Mouse (Mus musculus): Measurements from ENCODE around the gene Bach2. TPM values are rescaled to one million over a fixed set of nuclear protein-coding genes. Genes with fewer than 3 reads are reported as not detected.
A peak's percentile ranks its signal among the peaks of the same experiment; 100 is the strongest.

The Bach2 gene
- total RNA-seq, 1 experiment from 2014 or later: 7.1 TPM

DNA sequence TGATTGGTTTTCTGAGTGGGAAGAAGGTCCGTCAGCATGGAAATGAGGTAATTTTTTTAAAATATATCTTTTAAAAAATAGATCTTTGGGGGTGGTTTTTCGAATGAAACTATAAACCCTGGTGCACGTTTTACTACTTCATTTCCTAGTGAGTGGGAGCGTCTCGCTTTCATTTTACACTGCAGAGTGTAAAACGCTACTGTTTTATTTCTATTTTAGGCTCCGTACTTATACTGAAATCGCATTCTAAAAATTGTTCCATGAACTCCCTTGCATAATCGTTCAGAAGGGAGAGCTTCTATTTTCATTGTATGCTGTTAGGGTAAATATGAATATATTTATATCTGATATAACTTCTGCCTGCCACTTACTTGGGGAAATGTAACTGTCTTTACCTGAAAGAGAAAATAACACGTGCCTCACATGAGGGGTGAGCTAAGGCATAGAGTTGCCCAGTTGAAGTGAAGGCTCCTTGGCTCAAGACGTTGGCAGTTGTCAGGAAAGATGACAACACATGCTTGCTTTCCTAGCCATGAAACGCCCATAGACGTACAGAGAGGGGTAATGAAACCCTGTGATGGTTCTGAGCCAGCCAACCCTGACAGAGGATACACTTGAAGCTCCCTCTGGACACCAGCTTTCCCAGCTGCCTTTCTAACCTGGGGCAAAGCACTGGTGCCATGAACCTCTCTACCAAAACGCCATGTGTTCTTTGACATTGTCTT, 306.4 kb downstream of the Bach2 start:
- no peak for ATAC-seq (replicated peaks; ENCODE audit: insufficient number of reproducible peaks, low FRiP score, low TSS enrichment, poor library complexity, severe bottlenecking)

DNA sequence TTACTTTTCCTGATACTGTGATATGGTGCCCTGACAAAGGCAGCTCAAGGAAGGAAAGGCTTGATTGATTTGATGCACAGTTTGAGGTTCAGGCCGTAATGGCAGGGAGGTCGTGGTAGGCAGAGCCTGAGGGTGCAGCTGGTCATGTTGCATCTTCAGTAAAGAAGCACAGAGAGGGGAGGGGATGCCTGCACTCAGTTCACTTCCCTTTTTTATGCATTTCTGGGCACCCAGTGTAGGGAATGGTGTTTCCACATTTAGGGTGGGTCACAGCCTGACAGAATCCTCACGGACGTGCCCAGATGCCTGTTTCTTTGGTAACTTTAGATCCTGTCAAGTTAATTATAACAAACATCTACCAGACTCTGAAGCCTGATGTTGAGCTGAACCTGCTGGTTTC, 306.9 kb downstream of the Bach2 start:
- no peak; the same call in 1 of the 2 replicates for ATAC-seq (replicated peaks; ENCODE audit: insufficient number of reproducible peaks, low FRiP score, low TSS enrichment, poor library complexity, severe bottlenecking)

- ATAC-seq (replicated peaks; ENCODE audit: insufficient number of reproducible peaks, low FRiP score, low TSS enrichment, poor library complexity, severe bottlenecking): no peak
These were observed 310.5 kb downstream of the Bach2 start for GRCm38 (mm10) chr4:32549150-32549549.

DNA sequence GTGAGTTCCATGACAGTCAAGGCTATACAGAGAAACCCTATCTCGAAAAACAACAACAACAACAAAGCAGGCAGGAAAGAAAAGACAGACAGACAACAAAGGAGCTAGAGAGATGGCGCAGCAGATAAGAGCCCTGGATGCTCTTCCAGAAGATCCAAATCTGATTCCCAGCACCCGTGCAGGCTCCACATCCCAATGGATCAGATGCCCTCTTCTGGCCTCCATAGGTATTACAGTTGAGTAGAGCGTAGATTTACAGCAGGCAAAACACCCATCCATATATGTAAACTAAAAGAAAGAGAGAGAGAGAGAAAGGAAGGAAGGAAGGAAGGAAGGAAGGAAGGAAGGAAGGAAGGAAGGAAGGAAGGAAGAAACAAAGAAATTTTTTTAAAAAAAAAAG, 312.7 kb downstream of the Bach2 start:
- ATAC-seq (replicated peaks; ENCODE audit: insufficient number of reproducible peaks, low FRiP score, low TSS enrichment, poor library complexity, severe bottlenecking): no peak

- ATAC-seq (replicated peaks; ENCODE audit: insufficient number of reproducible peaks, low FRiP score, low TSS enrichment, poor library complexity, severe bottlenecking): no peak
These were observed 316.9 kb downstream of the Bach2 start for GRCm38 (mm10) chr4:32555506-32555905.

DNA sequence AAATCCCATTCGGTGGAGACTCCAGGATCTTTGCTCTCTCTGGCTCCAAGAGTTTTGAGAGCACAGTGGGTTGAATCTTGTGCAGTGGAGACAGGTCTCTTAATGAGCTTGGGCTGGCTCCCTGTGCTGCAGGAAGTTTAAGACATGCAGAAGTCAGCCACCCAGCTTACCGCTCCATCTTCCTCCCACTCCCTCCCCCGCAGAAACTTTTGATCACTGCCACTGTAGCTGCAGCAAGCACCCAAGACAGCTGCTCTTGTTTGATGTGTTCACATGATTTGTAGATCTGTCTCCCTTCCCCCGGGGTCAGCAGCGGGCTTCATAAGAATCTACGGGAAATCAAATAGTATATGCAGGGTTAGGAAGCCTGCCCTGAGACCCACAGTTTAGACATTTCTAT, 321.6 kb downstream of the Bach2 start:
- no peak for ATAC-seq (replicated peaks; ENCODE audit: insufficient number of reproducible peaks, low FRiP score, low TSS enrichment, poor library complexity, severe bottlenecking)

DNA sequence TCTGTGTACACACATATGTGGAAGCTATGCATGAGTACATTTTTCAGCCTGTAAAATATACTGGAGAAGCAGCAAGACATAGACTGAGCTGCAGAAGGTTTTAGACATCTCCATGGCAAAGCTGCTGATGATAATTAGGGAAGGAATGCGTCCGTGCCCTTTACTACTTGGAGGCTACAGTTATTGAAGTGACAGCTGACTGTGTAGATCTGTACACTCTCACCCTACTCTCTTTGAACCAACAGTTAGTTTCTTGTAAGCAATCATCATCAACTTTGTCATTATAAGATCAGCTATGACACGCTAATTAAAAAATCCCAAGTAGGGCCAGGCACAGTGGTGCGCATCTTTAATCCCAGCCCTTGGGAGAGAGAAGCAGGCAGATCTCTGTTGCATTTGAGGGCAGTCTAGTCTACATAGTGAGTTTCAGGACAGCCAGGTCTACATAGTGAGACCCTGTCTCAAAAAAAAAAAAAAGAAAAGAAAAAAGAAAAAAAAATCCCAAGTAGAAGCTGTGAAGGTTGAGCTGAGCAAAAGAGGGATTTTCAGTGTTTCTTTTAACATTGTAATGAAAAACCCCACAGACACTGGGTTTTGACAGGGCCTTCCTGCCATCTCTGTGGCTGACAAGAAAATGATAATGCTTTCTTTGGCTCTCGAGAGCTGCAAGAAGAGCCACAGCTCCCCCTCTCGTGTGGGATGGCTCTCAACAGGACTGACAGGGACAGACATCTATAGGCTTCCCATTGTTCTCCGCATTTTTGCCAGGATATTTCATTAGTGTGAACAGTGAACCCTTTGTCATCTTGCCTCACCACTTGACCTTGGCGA, 322.3 kb downstream of the Bach2 start:
- no peak for ATAC-seq (replicated peaks; ENCODE audit: insufficient number of reproducible peaks, low FRiP score, low TSS enrichment, poor library complexity, severe bottlenecking)

DNA sequence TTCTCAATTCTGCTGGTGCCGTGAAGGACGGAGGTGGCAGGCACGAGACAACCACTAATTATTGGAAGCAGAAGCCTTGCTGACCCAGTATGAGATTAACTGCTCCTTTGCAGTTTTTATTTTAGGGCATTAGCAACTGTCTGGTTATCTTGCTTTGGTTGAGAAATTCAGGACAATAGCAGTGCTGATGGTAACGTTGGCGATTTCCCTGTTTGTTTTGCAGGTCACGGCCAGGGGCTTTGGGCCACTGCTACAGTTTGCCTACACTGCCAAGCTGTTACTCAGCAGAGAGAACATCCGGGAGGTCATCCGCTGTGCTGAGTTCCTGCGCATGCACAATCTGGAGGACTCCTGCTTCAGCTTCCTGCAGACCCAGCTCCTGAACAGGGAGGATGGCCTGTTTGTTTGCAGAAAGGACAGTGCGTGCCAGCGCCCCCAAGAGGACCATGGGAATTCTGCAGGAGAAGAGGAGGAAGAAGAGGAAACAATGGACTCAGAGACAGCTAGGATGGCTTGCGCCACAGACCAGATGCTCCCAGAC, 323.0 kb downstream of the Bach2 start:
- ATAC-seq (replicated peaks; ENCODE audit: insufficient number of reproducible peaks, low FRiP score, low TSS enrichment, poor library complexity, severe bottlenecking): no peak

DNA sequence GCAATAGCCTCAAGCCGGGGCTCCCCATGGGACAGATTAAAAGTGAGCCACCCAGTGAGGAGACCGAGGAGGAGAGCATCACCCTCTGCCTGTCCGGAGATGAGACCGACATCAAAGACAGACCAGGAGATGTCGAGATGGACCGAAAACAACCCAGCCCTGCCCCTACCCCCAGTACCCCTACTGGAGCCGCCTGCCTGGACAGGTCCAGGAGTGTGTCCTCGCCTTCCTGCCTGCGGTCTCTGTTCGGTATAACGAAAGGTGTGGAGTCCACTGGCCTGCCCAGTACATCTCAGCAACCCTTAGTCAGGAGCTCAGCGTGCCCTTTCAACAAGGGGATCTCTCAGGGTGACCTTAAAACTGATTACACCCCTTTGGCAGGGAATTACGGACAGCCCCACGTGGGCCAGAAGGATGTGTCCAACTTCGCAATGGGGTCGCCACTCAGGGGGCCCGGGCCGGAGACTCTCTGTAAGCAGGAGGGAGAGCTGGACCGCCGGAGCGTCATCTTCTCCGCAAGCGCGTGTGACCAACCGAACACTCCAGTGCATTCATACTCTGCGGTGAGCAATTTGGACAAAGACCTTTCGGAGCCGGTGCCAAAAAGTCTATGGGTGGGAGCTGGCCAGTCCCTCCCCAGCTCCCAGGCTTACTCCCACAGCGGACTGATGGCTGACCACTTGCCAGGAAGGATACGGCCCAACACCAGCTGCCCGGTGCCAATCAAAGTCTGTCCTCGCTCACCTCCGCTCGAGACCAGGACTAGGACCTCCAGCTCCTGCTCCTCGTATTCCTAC, 323.9 kb downstream of the Bach2 start:
- no peak for ATAC-seq (replicated peaks; ENCODE audit: insufficient number of reproducible peaks, low FRiP score, low TSS enrichment, poor library complexity, severe bottlenecking)

GRCm38 (mm10) chr4:32564416-32564815, 325.8 kb downstream of the Bach2 start:
- ATAC-seq (replicated peaks; ENCODE audit: insufficient number of reproducible peaks, low FRiP score, low TSS enrichment, poor library complexity, severe bottlenecking): peak; percentile 62

DNA sequence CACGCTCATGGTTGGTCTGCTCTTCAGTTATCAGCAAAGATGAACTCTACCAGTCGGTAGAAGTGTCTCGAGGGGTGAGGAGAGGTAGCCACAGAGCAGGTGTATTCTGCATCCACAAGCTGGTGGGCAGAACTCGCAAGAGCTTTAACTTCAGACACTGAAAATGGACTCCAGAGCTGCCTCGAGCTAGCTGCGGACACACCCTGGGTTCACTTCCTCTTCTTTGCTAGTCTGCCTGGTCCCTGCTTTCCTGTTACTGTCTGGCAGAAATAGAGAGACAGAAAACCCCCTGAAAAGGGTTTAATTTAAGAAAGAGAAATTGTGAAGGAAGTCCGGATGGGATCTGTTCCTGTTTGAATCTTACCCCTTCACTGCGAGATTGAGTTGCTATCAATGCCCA, 326.3 kb downstream of the Bach2 start:
- ATAC-seq (replicated peaks; ENCODE audit: insufficient number of reproducible peaks, low FRiP score, low TSS enrichment, poor library complexity, severe bottlenecking): peak; percentile 81

- no peak for ATAC-seq (replicated peaks; ENCODE audit: insufficient number of reproducible peaks, low FRiP score, low TSS enrichment, poor library complexity, severe bottlenecking)
These were observed 330.4 kb downstream of the Bach2 start for GRCm38 (mm10) chr4:32569054-32569453.

DNA sequence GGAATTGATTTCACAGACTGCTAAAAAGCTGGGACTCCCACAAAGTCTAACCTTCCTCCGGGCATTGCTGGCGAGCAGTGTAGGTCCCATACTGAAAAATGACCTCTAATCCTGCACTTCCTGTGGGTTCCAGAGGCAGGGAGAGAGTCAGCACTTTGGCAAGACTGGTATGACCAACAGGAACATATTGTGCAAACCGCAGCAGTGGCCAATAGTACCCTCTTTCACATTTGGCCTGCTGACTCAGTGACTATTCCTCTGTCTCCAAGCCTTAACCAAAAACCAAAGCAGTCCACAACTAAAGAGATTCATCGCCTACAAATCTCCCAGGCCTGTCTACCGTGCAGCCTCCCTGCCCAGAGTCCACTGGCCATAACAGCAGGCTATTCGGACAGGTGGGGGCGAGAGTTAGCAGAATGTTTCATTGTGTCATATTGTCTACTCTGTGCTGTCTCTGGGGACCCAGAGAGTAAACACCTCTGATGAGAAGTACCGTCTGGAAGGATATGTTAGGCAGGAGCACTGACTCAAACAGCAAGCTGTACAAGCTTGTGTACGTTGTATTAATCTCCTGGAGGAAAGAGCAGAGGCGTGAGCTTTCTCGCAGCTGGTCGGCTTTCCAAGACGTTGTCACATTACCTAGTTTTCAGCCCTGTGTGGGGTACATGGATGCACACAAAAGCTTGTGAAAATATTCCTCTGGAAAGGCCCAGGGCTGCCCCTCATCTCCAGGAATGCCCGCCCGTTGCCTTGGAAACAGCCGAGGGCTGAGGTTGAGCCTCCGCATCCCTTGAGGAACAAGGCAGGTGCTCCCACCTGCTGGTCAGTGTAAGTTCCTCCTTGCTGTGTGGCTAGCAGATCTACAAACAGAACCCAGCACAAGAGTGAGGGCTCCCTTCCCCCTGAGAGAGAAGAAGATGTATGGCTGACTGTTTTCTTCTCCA, 331.7 kb downstream of the Bach2 start:
- ATAC-seq (replicated peaks; ENCODE audit: insufficient number of reproducible peaks, low FRiP score, low TSS enrichment, poor library complexity, severe bottlenecking): no peak

DNA sequence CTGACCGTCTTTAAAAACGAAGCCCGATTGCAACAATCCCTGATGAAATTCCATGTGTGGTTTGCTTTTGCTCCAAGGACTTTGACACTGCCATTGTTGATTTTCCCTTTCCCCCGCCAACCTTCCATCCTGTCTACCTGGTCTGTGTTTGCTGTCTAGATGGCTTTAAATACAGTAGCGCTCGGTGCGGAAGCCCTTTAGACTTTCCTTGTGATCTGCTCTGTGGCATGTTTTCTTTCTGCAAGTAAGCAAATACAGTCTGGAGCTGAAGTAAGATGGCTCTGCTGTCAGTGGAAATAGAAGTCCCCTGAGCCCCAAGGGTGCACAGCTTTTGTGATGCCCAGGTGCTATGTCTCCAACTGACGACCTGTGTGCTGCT, 332.3 kb downstream of the Bach2 start:
- no peak for ATAC-seq (replicated peaks; ENCODE audit: insufficient number of reproducible peaks, low FRiP score, low TSS enrichment, poor library complexity, severe bottlenecking)

GRCm38 (mm10) chr4:32571441-32571840, 332.8 kb downstream of the Bach2 start:
- ATAC-seq (replicated peaks; ENCODE audit: insufficient number of reproducible peaks, low FRiP score, low TSS enrichment, poor library complexity, severe bottlenecking): no peak

DNA sequence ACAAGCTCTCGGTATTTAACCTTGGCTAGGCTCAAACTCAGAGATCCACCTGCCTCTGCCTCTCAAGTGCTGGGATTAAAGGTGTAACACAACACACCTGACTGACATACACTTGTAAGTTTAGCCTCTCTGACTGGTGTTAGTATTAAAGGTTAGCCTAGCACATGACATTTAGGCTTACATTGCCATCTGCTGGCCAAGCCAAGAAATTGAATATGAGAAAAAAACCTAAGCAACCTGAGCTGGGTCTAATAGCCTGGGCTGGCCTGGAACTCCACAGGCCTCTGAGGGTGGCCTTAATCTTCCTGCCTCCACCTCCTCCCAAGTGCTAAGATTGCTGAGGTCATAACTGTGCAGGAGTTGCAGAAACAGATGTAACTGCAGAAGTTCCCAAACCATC, 333.5 kb downstream of the Bach2 start:
- ATAC-seq (replicated peaks; ENCODE audit: insufficient number of reproducible peaks, low FRiP score, low TSS enrichment, poor library complexity, severe bottlenecking): peak; percentile 42

DNA sequence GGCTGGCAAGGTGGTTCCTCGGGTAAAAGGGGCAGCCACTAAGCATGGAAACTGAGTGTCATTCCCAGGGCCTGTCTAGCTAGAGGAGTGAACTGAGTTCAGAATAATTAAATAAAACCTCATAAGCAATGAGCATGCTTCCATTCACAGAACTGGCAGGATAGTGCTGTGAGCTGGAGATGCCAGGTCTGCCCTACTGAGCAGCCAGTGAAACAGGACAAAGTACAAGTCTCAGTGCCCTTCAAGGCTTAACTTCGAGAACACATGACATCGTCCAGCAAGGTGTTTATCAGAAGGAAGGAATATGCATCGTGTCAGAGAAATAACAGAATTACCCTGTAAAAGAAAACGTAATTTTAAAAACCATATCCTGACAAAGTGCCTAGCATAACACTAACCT, 335.0 kb downstream of the Bach2 start:
- no peak for ATAC-seq (replicated peaks; ENCODE audit: insufficient number of reproducible peaks, low FRiP score, low TSS enrichment, poor library complexity, severe bottlenecking)

DNA sequence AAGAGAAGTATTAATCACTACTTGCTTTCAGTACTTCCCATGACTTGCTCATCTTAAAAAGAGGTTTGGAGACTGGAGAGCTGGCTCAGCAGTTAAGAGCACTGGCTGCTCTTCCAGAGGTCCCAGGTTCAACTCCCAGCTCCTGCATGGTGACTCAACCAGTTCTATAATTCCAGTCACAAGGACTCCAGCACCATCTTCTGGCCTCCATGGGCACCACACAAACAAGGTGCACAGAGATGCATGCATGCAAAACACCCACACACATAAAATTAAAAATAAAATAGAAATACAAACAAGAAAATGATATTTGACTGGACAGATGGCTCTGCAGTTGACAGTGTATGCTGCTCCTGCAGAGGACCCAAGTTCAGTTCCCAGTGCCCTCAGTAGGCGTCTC, 336.0 kb downstream of the Bach2 start:
- ATAC-seq (replicated peaks; ENCODE audit: insufficient number of reproducible peaks, low FRiP score, low TSS enrichment, poor library complexity, severe bottlenecking): no peak

All from monocyte, adult 5-6 weeks (primary cell).